Mouse (Mus musculus): ENCODE results near the gene Lhx9.

DNA sequence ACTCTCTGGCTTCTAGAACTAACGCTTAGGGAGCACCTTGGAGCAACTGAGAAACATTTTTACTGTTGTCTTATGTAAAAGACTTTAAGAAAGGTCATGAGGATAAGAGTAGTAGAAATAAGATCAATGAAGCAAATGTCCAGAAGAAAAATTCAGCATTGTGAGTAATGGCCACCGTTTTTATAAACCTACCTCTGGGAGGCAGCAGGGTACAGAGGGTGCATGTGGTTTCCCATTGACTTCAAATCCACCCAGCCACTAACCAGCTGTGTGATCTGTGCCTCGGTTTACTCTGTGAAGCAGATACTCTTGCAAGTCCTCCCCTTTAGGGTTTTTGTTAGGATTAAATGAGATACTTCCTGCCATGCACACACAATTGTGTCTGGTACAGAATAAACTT, 47.7 kb upstream of the Lhx9 start:
- TF ChIP-seq CTCF (IDR thresholded peaks at IDR 0.05; ENCODE audit: extremely low read depth, insufficient read depth, insufficient read length, insufficient replicate concordance) (no peak), POLR2A (IDR thresholded peaks at IDR 0.05; ENCODE audit: low read depth, low read length) (no peak)
